Mouse (Mus musculus) limb, embryonic 13.5 days (tissue): ENCODE data around the gene Cys1. TPM values are rescaled to one million over a fixed set of nuclear protein-coding genes. Genes with fewer than 3 reads are reported as not detected.

Experiments
- ATAC-seq: fragments of 200-750 bp; cut with Nextera tagmentation; 2 replicates; pipeline ENCODE4 v1.8.0; 2017; ENCODE audit warnings: low read depth, moderate number of reproducible peaks, moderate TSS enrichment; ENCODE audit not compliant: low FRiP score
- H3K27ac ChIP-seq: fragments of 300-500 bp; sonication (generic); 2 replicates; pipeline ENCODE4 v1.5.1; 2015; ENCODE audit warnings: inconsistent platforms, mild to moderate bottlenecking, moderate library complexity
- H3K27me3 ChIP-seq: fragments of 300-500 bp; sonication (generic); 2 replicates; pipeline ENCODE4 v1.6.1; 2015; ENCODE audit warnings: mild to moderate bottlenecking, inconsistent platforms
- H3K36me3 ChIP-seq: fragments of 300-500 bp; sonication (generic); 2 replicates; pipeline ENCODE4 v1.6.1; 2015; ENCODE audit warnings: inconsistent platforms, mild to moderate bottlenecking, moderate library complexity
- H3K4me1 ChIP-seq: fragments of 300-500 bp; sonication (generic); 2 replicates; pipeline ENCODE4 v1.6.1; 2015; ENCODE audit warnings: inconsistent platforms
- H3K4me2 ChIP-seq: fragments of 300-500 bp; sonication (generic); replicated peaks from 2 replicates; pipeline ENCODE4 v1.6.1; 2015; ENCODE audit warnings: inconsistent platforms, mild to moderate bottlenecking, moderate library complexity
- H3K4me3 ChIP-seq: fragments of 300-500 bp; sonication (generic); 2 replicates; pipeline ENCODE4 v1.5.1; 2015; ENCODE audit warnings: moderate library complexity, mild to moderate bottlenecking, inconsistent platforms
- H3K9ac ChIP-seq: fragments of 300-500 bp; sonication (generic); 2 replicates; pipeline ENCODE4 v1.6.1; 2015; ENCODE audit warnings: mild to moderate bottlenecking, inconsistent platforms
- H3K9me3 ChIP-seq: fragments of 300-500 bp; sonication (generic); 2 replicates; pipeline ENCODE4 v1.6.1; 2016; ENCODE audit warnings: inconsistent platforms
- WGBS: fragments of 180-500 bp; shearing (Covaris S2); methylation state at CpG from one replicate; pipeline ENCODE4 v1.1.7; 2015; 5-methylcytosine and 5-hydroxymethylcytosine counted together
- polyA plus RNA-seq: library from polyadenylated mRNA; unstranded; fragments of >200 nt; fragmentation: Nextera tagmentation; extraction: Ambion mirVana; gene quantifications from 2 replicates; pipeline ENCODE4 v1.2.1, GENCODE M21; 2015

The Cys1 gene
- polyA plus RNA-seq, 1 experiment from 2014 or later, result 3.2 TPM

DNA sequence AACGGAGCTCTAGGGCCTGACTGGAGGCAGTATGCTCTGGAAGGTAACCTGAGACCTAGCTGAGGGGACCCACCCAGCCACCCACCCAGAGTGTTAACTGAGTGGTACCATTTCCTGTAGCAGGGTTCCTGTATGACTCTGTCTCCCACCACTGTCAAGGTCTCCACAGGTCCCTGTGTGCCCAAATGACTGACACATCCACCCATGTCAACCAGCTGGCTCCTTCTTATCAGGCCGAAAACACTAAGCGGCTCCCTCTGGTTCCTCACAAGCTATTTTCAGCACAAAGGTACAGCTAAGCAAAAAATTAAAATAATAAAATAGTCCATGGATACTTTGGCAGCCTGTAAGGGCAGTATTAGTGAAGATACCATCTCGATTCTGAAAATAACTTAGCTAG, 47.4 kb downstream of the Cys1 start:
- H3K4me2 ChIP-seq, result no peak overlapping the region
- 81% methylated on average over 4 of the region's 4 CpGs for WGBS
- ATAC-seq, result peak; percentile 44; the same call in 1 of the 2 replicates
- H3K9ac ChIP-seq, result no peak overlapping the region
- no peaks in the 10 kb centered on the region for H3K27me3 ChIP-seq
- peaks cover 8% of the 10 kb centered on the region; the same call in 1 of the 2 replicates for H3K4me1 ChIP-seq
- H3K36me3 ChIP-seq, result no peaks in the 10 kb centered on the region
- no peak overlapping the region for H3K4me3 ChIP-seq
- H3K27ac ChIP-seq, result no peak overlapping the region
- H3K9me3 ChIP-seq, result no peaks in the 10 kb centered on the region

DNA sequence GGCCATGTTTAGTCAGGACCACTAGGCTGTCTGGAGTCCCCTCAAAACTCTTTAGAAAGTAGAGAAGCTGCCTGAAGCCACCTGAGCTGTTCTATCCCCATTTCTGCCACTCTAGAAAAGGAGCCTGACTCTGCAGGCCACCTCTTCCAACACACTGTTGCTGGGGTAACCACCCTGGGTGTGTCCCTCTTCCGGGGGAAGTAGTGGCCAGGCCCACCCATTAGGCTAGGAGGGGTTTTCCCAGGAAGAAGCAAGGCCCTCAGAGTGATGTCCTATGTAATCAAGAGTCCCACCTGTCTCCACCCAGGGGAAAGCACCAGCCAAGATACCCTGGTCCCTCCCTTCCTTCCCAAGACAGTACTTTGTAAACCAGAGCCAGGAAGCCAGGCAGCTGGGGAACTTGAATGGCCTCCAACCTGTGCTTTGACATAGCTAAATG, 47.8 kb downstream of the Cys1 start:
- H3K27ac ChIP-seq, result no peak overlapping the region
- H3K4me1 ChIP-seq, result peaks cover 8% of the 10 kb centered on the region; the same call in 1 of the 2 replicates
- H3K27me3 ChIP-seq, result no peaks in the 10 kb centered on the region
- no peak overlapping the region for H3K4me3 ChIP-seq
- 56% methylated on average over 1 of the region's 1 CpGs for WGBS
- no peaks in the 10 kb centered on the region for H3K36me3 ChIP-seq
- H3K9ac ChIP-seq, result no peak overlapping the region
- H3K4me2 ChIP-seq, result no peak overlapping the region
- H3K9me3 ChIP-seq, result no peaks in the 10 kb centered on the region
- ATAC-seq, result no peak

DNA sequence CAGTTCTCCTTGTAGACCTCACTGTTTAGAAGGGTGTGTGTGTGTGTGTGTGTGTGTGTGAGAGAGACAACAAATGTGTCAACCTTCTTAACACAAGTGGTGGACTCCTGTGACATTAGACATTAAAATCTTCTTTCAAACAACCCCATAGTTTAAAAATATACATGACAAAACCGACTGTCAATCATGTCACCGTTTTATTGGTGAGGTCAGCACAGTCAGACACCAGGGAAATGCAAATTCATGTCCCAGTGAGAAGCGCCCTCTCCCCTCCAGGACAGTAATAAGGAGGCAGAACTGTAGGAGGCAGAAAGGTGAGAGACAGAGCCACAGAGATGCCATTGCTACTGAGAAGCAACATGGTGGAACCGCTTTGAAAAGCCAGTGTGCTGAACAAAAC, 49.2 kb downstream of the Cys1 start:
- 69% methylated on average over 4 of the region's 4 CpGs for WGBS
- no peak for ATAC-seq

DNA sequence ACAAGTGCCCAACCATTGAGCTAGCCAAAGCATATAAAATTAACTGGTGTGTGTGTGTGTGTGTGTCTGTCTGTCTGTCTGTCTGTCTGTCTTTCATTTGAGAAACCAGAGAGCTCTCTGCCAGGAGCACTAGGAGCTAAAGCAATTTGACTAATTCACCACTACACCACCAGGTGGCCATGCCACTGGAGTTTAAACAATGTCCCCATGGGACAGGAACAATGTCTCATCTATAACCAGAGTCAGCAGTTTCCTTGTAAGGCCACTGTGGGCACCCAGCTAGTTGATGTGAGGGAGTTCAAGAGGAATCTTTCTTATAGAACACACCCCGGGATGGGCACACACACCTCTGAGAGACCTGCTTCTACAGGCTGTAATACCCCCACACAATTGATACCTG, 51.4 kb downstream of the Cys1 start:
- no peaks in the 10 kb centered on the region for H3K9me3 ChIP-seq
- WGBS, result 83% methylated on average over 1 of the region's 1 CpGs
- no peaks in the 10 kb centered on the region for H3K27me3 ChIP-seq
- H3K4me1 ChIP-seq, result peaks cover 8% of the 10 kb centered on the region; the same call in 1 of the 2 replicates
- H3K36me3 ChIP-seq, result no peaks in the 10 kb centered on the region
- no peak overlapping the region for H3K4me3 ChIP-seq
- H3K9ac ChIP-seq, result no peak overlapping the region
- ATAC-seq, result no peak
- H3K27ac ChIP-seq, result no peak overlapping the region
- no peak overlapping the region for H3K4me2 ChIP-seq

More for the DNA sequence above, 49.2 kb downstream of the Cys1 start:
- H3K27ac ChIP-seq, result no peak overlapping the region
- no peak overlapping the region for H3K4me3 ChIP-seq
- no peaks in the 10 kb centered on the region for H3K9me3 ChIP-seq
- H3K27me3 ChIP-seq, result no peaks in the 10 kb centered on the region
- H3K4me1 ChIP-seq, result peaks cover 8% of the 10 kb centered on the region; the same call in 1 of the 2 replicates
- no peak overlapping the region for H3K9ac ChIP-seq
- H3K4me2 ChIP-seq, result no peak overlapping the region
- no peaks in the 10 kb centered on the region for H3K36me3 ChIP-seq

DNA sequence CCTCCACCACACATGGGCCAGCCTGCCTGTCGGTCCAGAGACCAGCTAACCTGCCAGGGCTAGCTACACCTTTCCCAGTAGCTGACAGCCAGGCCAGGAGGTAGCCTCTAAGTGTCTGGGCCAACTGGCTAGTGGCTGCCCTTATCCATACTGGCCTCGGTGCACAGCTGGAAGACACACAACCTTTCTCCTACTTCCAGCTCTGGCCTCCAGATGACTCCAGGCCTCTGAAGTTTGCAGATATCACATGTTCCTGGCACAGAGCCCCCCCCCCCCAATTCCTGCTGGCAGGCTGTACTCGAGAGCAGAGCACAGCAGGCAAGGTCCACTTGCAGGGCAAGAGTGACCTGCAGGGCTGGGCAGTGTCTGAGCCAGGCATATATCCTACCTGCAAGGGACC, 54.4 kb downstream of the Cys1 start:
- WGBS, result 46% methylated on average over 3 of the region's 3 CpGs
- no peak for ATAC-seq
- Histone ChIP-seq H3K4me3 (no peak overlapping the region), H3K9me3 (no peaks in the 10 kb centered on the region), H3K4me2 (no peak overlapping the region), H3K9ac (no peak overlapping the region), H3K27me3 (no peaks in the 10 kb centered on the region), H3K27ac (no peak overlapping the region), H3K4me1 (no peaks in the 10 kb centered on the region), H3K36me3 (no peaks in the 10 kb centered on the region)

DNA sequence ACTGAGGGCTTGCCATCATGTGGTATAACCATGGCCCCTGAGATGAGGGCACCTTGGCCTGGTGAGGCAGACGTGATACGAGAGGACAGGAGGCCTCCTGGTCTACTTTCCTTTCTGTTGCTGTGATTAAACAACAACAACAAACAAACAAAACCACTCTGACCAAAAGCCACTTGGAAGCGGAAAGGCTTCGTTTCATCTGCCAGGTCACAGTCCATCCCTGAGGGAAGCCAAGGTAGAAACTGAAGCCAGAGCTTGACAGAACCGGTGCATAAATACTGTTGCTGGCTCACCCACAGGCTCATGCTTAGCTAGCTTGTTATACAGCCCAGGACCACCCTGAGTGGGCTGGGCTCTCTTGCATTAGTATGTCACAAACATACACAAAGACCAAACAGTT, 55.2 kb downstream of the Cys1 start:
- WGBS, result 90% methylated on average over 5 of the region's 5 CpGs
- no peaks in the 10 kb centered on the region for H3K36me3 ChIP-seq
- no peak overlapping the region for H3K27ac ChIP-seq
- no peak overlapping the region for H3K4me2 ChIP-seq
- no peak overlapping the region for H3K9ac ChIP-seq
- no peak overlapping the region for H3K4me3 ChIP-seq
- no peak for ATAC-seq
- no peaks in the 10 kb centered on the region for H3K27me3 ChIP-seq
- no peaks in the 10 kb centered on the region for H3K9me3 ChIP-seq
- H3K4me1 ChIP-seq, result no peaks in the 10 kb centered on the region

DNA sequence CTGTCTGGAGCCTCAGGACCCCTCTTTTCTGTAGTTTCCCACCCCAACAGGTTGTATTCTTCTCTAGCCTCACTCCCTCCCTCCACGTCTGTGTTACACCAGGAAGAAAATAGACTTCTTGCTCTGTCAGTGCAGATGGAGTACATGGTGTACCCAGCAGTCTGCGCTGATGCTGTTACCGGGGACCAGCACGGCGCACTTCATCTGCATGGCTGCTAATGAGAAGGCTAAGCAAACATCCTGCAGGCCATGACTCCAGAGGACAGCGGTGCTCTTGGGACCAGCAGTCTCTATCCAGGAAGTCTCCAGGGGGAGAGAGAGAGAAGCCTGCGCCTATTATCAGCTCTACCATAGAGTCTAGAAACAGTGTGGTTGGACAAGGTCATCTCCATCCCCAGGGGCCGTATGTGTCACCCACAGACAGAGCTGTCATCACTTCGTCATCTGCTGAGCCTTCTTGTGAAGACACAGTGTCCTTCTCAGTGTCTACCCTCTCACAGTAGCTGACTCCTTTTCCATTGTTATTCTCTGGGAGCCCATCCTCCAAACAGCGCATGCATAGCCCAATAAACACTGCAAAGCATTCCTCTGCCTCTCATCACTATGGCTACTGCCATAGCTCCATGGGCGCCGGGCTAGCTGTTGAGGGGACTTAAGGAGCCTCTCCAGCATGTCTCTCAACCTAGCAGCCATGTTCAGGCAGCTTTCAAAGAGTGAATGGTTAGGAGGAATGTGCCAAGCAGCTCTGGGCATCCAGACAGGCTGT, 57.9 kb downstream of the Cys1 start:
- no peak for ATAC-seq

DNA sequence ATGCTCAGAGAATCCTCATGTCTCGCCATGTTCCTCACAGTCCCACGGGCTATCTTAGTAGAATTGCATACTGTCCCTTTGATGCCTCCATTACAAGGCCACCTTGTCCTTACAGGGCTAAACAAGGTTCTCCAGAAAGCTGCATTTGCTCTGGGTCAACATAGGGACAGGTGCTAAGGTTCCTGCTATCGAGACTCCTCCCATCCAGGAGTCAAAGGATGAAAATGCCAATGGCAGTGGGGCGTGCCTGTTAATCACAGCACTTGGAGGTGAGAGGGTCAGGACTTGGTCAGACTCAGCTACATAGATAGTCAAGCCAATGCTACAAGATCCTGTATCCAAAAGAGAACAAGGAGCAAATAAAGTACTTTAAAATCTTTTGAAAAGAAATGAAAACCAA, 62.2 kb downstream of the Cys1 start:
- Histone ChIP-seq H3K36me3 (no peaks in the 10 kb centered on the region), H3K4me2 (no peak overlapping the region), H3K9me3 (no peaks in the 10 kb centered on the region), H3K27ac (no peak overlapping the region), H3K9ac (no peak overlapping the region), H3K27me3 (no peaks in the 10 kb centered on the region), H3K4me3 (no peak overlapping the region), H3K4me1 (no peaks in the 10 kb centered on the region)
- WGBS, result 78% methylated on average over 4 of the region's 4 CpGs
- no peak for ATAC-seq

More for the DNA sequence above, 57.9 kb downstream of the Cys1 start:
- no peak overlapping the region for H3K27ac ChIP-seq
- H3K4me1 ChIP-seq, result no peaks in the 10 kb centered on the region
- WGBS, result 82% methylated on average over 12 of the region's 12 CpGs
- no peaks in the 10 kb centered on the region for H3K27me3 ChIP-seq
- no peaks in the 10 kb centered on the region for H3K36me3 ChIP-seq
- H3K9ac ChIP-seq, result no peak overlapping the region
- H3K9me3 ChIP-seq, result no peaks in the 10 kb centered on the region
- no peak overlapping the region for H3K4me3 ChIP-seq
- H3K4me2 ChIP-seq, result no peak overlapping the region

Other genes starting within 250 kb of the Cys1 start
- gene Taf1b, start 183.5 kb downstream of the Cys1 start, polyA plus RNA-seq, result 29.6 and 33.3 TPM in 2 replicates
- gene Grhl1, start 109.5 kb downstream of the Cys1 start, polyA plus RNA-seq, result 4.1 and 4.4 TPM in 2 replicates
- 12.4 and 13.1 TPM in 2 replicates for gene Klf11, start 30.5 kb downstream of the Cys1 start, polyA plus RNA-seq
- gene Rrm2, start 26.4 kb upstream of the Cys1 start, polyA plus RNA-seq, result 235 TPM in 2 replicates
- gene Mboat2, start 149.1 kb upstream of the Cys1 start, polyA plus RNA-seq, result 55.1 and 56.0 TPM in 2 replicates